Mouse (Mus musculus): ENCODE data around the gene Olfr718-ps1. TPM values are rescaled to one million over a fixed set of nuclear protein-coding genes. Genes with fewer than 3 reads are reported as not detected.

The Olfr718-ps1 gene
- total RNA-seq, 2 experiments from 2014 or later = 0.25 to 0.32 TPM

- no peak for DNase-seq (ENCODE audit: low spot score in 2 of 2)
These were observed 18.3 kb downstream of the Olfr718-ps1 start for GRCm38 (mm10) chr5:143129101-143129500.

- peak in 1 of 2 experiments; percentile 14 for DNase-seq (ENCODE audit: low spot score in 2 of 2)
These were observed 19.5 kb downstream of the Olfr718-ps1 start for GRCm38 (mm10) chr5:143127837-143128236.

- DNase-seq (ENCODE audit: low spot score in 2 of 2) = no peak
These were observed 20.5 kb downstream of the Olfr718-ps1 start for GRCm38 (mm10) chr5:143126908-143127307.

GRCm38 (mm10) chr5:143126089-143126488, 21.3 kb downstream of the Olfr718-ps1 start:
- DNase-seq (ENCODE audit: low spot score in 2 of 2) = no peak

GRCm38 (mm10) chr5:143125601-143126000, 21.8 kb downstream of the Olfr718-ps1 start:
- peak; percentile 28 for DNase-seq (ENCODE audit: low spot score in 2 of 2)

- DNase-seq (ENCODE audit: low spot score in 2 of 2) = no peak
These were observed 22.5 kb downstream of the Olfr718-ps1 start for GRCm38 (mm10) chr5:143124805-143125378.

- DNase-seq (ENCODE audit: low spot score in 2 of 2) = no peak
These were observed 24.7 kb downstream of the Olfr718-ps1 start for GRCm38 (mm10) chr5:143122673-143123072.

GRCm38 (mm10) chr5:143122125-143122524, 25.3 kb downstream of the Olfr718-ps1 start:
- DNase-seq (ENCODE audit: low spot score in 2 of 2) = no peak

GRCm38 (mm10) chr5:143112281-143113246, 34.8 kb downstream of the Olfr718-ps1 start, which contains the start of gene Rnf216:
Gene Rnf216, minus strand, starts transcription at chr5:143112994.
- DNase-seq (ENCODE audit: low spot score in 2 of 2) = peak; percentile 96 to 97

GRCm38 (mm10) chr5:143106842-143107241, 40.5 kb downstream of the Olfr718-ps1 start:
- DNase-seq (ENCODE audit: low spot score in 2 of 2) = no peak

- DNase-seq (ENCODE audit: low spot score in 2 of 2) = no peak
These were observed 44.1 kb downstream of the Olfr718-ps1 start for GRCm38 (mm10) chr5:143103231-143103630.

- DNase-seq (ENCODE audit: low spot score in 2 of 2) = no peak
These were observed 45.8 kb downstream of the Olfr718-ps1 start for GRCm38 (mm10) chr5:143101626-143102025.

GRCm38 (mm10) chr5:143095256-143095655, 52.1 kb downstream of the Olfr718-ps1 start:
- DNase-seq (ENCODE audit: low spot score in 2 of 2) = no peak

- no peak for DNase-seq (ENCODE audit: low spot score in 2 of 2)
These were observed 54.5 kb downstream of the Olfr718-ps1 start for GRCm38 (mm10) chr5:143092891-143093290.

- DNase-seq (ENCODE audit: low spot score in 2 of 2) = peak; percentile 25 to 37
These were observed 62.5 kb downstream of the Olfr718-ps1 start for GRCm38 (mm10) chr5:143084898-143085297.

Small RNA genes within 50 kb of the gene (microRNA-seq; reads per million reads assigned to microRNA genes)
- 0 reads per million in 2 experiments for gene Gm44405

Other genes starting within 250 kb of the Olfr718-ps1 start
- 1,000 to 10,000 TPM; 4,137 to 4,167 TPM for gene Actb, start 240.8 kb downstream of the Olfr718-ps1 start, total RNA-seq (2021)
- gene Fscn1, start 187.2 kb downstream of the Olfr718-ps1 start, total RNA-seq (2021) = 100 to 1,000 TPM; 420 to 424 TPM
- 10 to 100 TPM; 42.4 to 44.5 TPM for gene Rnf216, start 34.6 kb downstream of the Olfr718-ps1 start, total RNA-seq (2021)
- 10 to 100 TPM; 16.8 to 17.5 TPM for gene Rbak, start 33.2 kb upstream of the Olfr718-ps1 start, total RNA-seq (2021)
- gene Spdye4b, start 33.4 kb upstream of the Olfr718-ps1 start, total RNA-seq (2021) = not detected
- gene Spdye4a, start 79.3 kb upstream of the Olfr718-ps1 start, total RNA-seq (2021) = not detected
- 10 to 100 TPM; 22.8 to 25.1 TPM for gene Zfp12, start 87.6 kb upstream of the Olfr718-ps1 start, total RNA-seq (2021)
- 10 to 100 TPM; 21.8 to 24.4 TPM for gene Zfp316, start 122.4 kb upstream of the Olfr718-ps1 start, total RNA-seq (2021)
- 1 to 10 TPM; 9.4 to 9.9 TPM for gene Zfp853, start 146.0 kb upstream of the Olfr718-ps1 start, total RNA-seq (2021)
- 10 to 100 TPM; 22.5 to 22.8 TPM for gene E130309D02Rik, start 167.8 kb upstream of the Olfr718-ps1 start, total RNA-seq (2021)
- gene Zdhhc4, start 181.7 kb upstream of the Olfr718-ps1 start, total RNA-seq (2021) = 10 to 100 TPM; 48.0 to 51.5 TPM
- 1 to 10 TPM; 3.4 to 4.9 TPM for gene Grid2ip, start 209.8 kb upstream of the Olfr718-ps1 start, total RNA-seq (2021)

All from layer of hippocampus, postnatal 10 days (tissue).